Mouse (Mus musculus) embryonic facial prominence, embryonic 14.5 days (tissue): ENCODE data around the gene Lgr6. TPM values are rescaled to one million over a fixed set of nuclear protein-coding genes. Genes with fewer than 3 reads are reported as not detected.

ENCODE experiments used
- ATAC-seq: fragments of 200-750 bp; cut with Nextera tagmentation; 2 replicates; pipeline ENCODE4 v1.8.0; 2017; ENCODE audit warnings: low read depth, moderate number of reproducible peaks, moderate TSS enrichment
- DNase-seq: peaks from one replicate; pipeline ENCODE4 v3.0.0-alpha.2; 2015; ENCODE audit warnings: low spot score
- H3K27ac ChIP-seq: fragments of 300-500 bp; sonication (generic); replicated peaks from 2 replicates; pipeline ENCODE4 v1.5.1; 2014; ENCODE audit warnings: low read depth, mild to moderate bottlenecking, low read length, moderate library complexity
- H3K27me3 ChIP-seq: fragments of 300-500 bp; sonication (generic); replicated peaks from 2 replicates; pipeline ENCODE4 v1.6.1; 2014; ENCODE audit warnings: low read length; ENCODE audit not compliant: control insufficient read depth, insufficient read depth
- H3K36me3 ChIP-seq: fragments of 300-500 bp; sonication (generic); 2 replicates; pipeline ENCODE4 v1.6.1; 2014; ENCODE audit warnings: low read length, mixed read lengths; ENCODE audit not compliant: control insufficient read depth, insufficient read depth
- H3K4me1 ChIP-seq: fragments of 300-500 bp; sonication (generic); 2 replicates; pipeline ENCODE4 v1.6.1; 2014; ENCODE audit warnings: antibody characterized with exemption, low read length; ENCODE audit not compliant: control insufficient read depth, insufficient read depth
- H3K4me2 ChIP-seq: fragments of 300-500 bp; sonication (generic); 2 replicates; pipeline ENCODE4 v1.6.1; 2014; ENCODE audit warnings: low read depth, mild to moderate bottlenecking, low read length, moderate library complexity, mixed read lengths
- H3K4me3 ChIP-seq: fragments of 300-500 bp; sonication (generic); 2 replicates; pipeline ENCODE4 v1.5.1; 2014; ENCODE audit warnings: low read depth, mild to moderate bottlenecking, low read length
- H3K9ac ChIP-seq: fragments of 300-500 bp; sonication (generic); 2 replicates; pipeline ENCODE4 v1.6.1; 2014; ENCODE audit warnings: low read depth, mild to moderate bottlenecking, low read length, moderate library complexity, mixed read lengths
- H3K9me3 ChIP-seq: fragments of 300-500 bp; sonication (generic); 2 replicates; pipeline ENCODE4 v1.6.1; 2016; ENCODE audit warnings: low read length; ENCODE audit not compliant: control insufficient read depth
- WGBS: fragments of 180-500 bp; shearing (Covaris S2); extraction: QIAGEN DNeasy Blood & Tissue Kit; methylation state at CpG from one replicate; pipeline ENCODE4 v1.1.7; 2014; 5-methylcytosine and 5-hydroxymethylcytosine counted together
- polyA plus RNA-seq: library from polyadenylated mRNA; unstranded; fragments of >200 nt; fragmentation: Nextera tagmentation; extraction: Ambion mirVana; gene quantifications from 2 replicates; pipeline ENCODE4 v1.2.1, GENCODE M21; 2014

The Lgr6 gene
- polyA plus RNA-seq, 1 experiment from 2014 or later = 7.5 TPM

DNA sequence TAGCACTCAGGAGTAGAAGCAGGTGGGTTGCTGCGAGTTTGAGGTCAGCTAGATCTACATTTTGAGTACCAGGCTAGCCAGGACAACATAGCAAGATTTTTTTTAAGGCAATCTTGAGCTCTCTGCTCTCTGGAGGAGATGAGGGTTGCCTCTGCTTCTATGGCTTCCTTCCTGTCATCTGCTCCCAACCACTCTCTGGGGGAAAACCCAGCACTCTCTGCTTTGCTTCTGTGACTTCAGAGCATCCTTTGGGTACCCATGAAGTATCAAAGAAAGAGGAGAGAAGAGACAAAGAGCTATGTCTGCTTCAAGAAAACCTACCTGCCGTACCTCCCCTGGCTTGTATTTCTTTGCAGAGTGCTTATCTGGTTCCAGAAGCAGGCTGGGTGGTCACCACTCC is 38.9 kb upstream of the Lgr6 start:
- WGBS = 85% methylated on average over 2 of the region's 2 CpGs
- no peak overlapping the region for H3K27ac ChIP-seq
- ATAC-seq = no peak

GRCm38 (mm10) chr1:135142452-135142851 is 37.4 kb upstream of the Lgr6 start:
- Histone ChIP-seq H3K9ac (no peak overlapping the region), H3K9me3 (no peaks in the 10 kb centered on the region), H3K36me3 (no peaks in the 10 kb centered on the region), H3K4me1 (no peaks in the 10 kb centered on the region), H3K4me2 (no peak overlapping the region), H3K4me3 (no peak overlapping the region), H3K27ac (no peak overlapping the region), H3K27me3 (no peaks in the 10 kb centered on the region)
- ATAC-seq = no peak
- 68% methylated on average over 2 of the region's 2 CpGs for WGBS
- no peak for DNase-seq

More for the DNA sequence above, 38.9 kb upstream of the Lgr6 start:
- Histone ChIP-seq H3K36me3 (no peaks in the 10 kb centered on the region), H3K4me1 (peaks cover 11% of the 10 kb centered on the region), H3K9me3 (no peaks in the 10 kb centered on the region), H3K4me3 (no peak overlapping the region), H3K4me2 (no peak overlapping the region), H3K27me3 (no peaks in the 10 kb centered on the region), H3K9ac (no peak overlapping the region)
- DNase-seq = no peak

GRCm38 (mm10) chr1:135139906-135140305 is 34.8 kb upstream of the Lgr6 start:
- no peak overlapping the region for H3K9ac ChIP-seq
- H3K4me3 ChIP-seq = no peak overlapping the region
- no peak overlapping the region for H3K27ac ChIP-seq
- no peak overlapping the region for H3K4me2 ChIP-seq
- WGBS = 61% methylated on average over 2 of the region's 2 CpGs
- no peaks in the 10 kb centered on the region for H3K9me3 ChIP-seq
- DNase-seq (no peak), ATAC-seq (no peak)
- no peaks in the 10 kb centered on the region for H3K27me3 ChIP-seq
- H3K4me1 ChIP-seq = no peaks in the 10 kb centered on the region
- no peaks in the 10 kb centered on the region for H3K36me3 ChIP-seq

- no peaks in the 10 kb centered on the region for H3K27me3 ChIP-seq
- WGBS = 4% methylated on average over 1 of the region's 1 CpGs
- H3K36me3 ChIP-seq = no peaks in the 10 kb centered on the region
- ATAC-seq = peak; percentile 34; the same call in 1 of the 2 replicates
- no peak overlapping the region for H3K9ac ChIP-seq
- no peak overlapping the region for H3K27ac ChIP-seq
- no peak overlapping the region for H3K4me3 ChIP-seq
- H3K9me3 ChIP-seq = no peaks in the 10 kb centered on the region
- DNase-seq = peak; percentile 62
- no peak overlapping the region for H3K4me2 ChIP-seq
- H3K4me1 ChIP-seq = peaks cover under 1% of the 10 kb centered on the region; the same call in 1 of the 2 replicates
Observed at GRCm38 (mm10) chr1:135136500-135136899, 31.4 kb upstream of the Lgr6 start.

DNA sequence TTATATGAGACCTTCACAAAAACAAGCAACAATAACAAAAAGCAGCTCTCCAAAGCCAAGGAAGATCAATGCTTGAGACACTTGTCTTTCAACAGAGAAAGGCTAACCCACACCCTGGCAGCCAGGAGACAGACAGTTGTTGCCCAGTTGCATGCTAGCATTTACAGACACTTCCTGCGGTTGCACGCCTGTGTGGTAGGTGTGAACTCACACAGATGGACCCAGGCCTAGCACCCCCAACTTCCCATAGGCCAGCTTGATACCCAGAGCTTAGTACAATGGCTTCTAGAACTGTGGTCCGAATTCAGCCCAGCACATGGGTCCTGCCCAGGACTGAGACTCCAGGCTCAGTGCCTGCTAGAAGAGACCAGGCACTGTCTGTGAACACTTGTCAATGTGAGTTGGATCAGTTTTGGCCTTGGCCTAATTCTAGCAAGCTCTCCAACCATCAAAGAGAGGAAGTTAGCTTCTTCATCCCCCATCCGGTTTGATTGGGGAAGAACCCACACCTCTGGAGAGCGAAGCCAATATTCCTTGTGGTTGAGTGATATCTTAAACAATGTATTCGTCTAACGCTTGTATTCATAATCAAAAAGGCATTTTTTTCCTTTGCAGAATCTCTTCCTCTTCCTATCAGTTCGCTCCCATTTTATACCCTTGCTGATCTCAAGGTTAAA is 30.2 kb upstream of the Lgr6 start:
- Histone ChIP-seq H3K4me3 (no peak overlapping the region), H3K9ac (no peak overlapping the region), H3K9me3 (no peaks in the 10 kb centered on the region), H3K27ac (no peak overlapping the region), H3K27me3 (no peaks in the 10 kb centered on the region), H3K36me3 (no peaks in the 10 kb centered on the region), H3K4me2 (no peak overlapping the region), H3K4me1 (peaks cover 9% of the 10 kb centered on the region; the same call in 1 of the 2 replicates)
- DNase-seq (no peak), ATAC-seq (no peak)
- 83% methylated on average over 8 of the region's 8 CpGs for WGBS

DNA sequence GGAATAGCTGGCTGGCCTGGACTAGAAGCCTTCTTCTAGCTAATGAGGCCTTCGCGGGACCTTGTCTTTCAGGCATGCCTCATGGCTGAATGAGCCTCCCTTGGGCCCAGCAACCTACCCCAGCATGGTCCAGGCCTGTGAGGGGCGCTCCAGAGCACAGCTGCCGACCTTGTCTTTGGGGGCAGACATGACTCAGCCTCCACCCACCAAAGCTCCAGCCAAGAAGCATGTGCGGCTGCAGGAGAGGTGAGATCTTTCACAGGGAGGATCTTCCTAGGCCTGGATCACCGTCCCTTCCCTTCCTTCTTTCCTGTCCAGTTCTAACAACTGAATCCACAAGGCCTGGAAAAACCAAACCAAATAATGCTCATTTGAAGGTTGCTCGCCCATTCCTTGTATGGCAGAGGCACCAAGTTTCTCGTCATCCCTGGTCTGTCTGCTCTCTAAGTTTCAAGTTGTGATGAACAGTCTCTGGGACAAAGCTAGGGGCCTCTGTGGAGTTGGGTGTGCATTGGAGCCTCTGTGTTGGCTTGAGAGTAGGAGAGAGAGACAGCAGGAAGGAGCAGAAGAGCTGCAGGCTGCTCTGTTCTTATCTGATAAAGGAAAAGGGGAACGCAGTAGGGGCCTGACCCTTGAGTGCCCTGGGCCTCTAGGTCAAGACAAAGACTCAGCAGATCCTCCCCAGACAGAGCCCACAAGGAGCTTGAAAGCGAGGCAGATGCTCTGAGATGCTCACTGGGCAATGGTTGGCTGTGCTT is 28.8 kb upstream of the Lgr6 start:
- H3K36me3 ChIP-seq = no peaks in the 10 kb centered on the region
- DNase-seq (no peak), ATAC-seq (no peak)
- H3K27ac ChIP-seq = no peak overlapping the region
- 77% methylated on average over 10 of the region's 10 CpGs for WGBS
- H3K9me3 ChIP-seq = no peaks in the 10 kb centered on the region
- H3K27me3 ChIP-seq = no peaks in the 10 kb centered on the region
- H3K4me2 ChIP-seq = no peak overlapping the region
- H3K4me3 ChIP-seq = no peak overlapping the region
- H3K4me1 ChIP-seq = peaks cover 9% of the 10 kb centered on the region; the same call in 1 of the 2 replicates
- no peak overlapping the region for H3K9ac ChIP-seq

DNA sequence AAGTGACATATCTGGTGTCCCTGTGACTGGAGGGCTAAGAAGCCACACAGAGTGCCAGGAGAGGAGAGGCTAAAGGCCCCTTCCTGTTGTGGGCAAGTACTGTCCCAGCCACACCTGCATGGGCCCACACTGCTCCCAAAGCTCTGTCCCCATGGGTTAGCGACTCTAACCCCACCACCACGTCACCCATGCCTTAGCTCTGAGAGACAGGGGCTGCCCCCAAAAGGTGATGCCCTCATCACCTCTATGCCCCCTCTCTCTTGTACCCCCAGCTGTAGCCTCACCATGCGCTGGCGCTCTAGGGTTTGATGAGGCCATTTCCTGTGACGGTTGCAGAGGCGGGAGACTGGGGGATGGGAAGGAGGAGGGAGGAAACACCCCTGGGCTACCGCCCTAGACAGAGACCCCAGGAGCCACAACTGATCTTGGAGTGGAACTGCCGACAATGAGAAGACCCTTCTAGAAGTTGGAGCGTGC is 27.9 kb upstream of the Lgr6 start:
- no peaks in the 10 kb centered on the region for H3K9me3 ChIP-seq
- ATAC-seq = no peak
- peaks cover 12% of the 10 kb centered on the region for H3K4me1 ChIP-seq
- WGBS = 81% methylated on average over 6 of the region's 9 CpGs
- DNase-seq = no peak
- no peak overlapping the region for H3K9ac ChIP-seq
- H3K27me3 ChIP-seq = no peaks in the 10 kb centered on the region
- H3K27ac ChIP-seq = no peak overlapping the region
- no peaks in the 10 kb centered on the region for H3K36me3 ChIP-seq
- H3K4me3 ChIP-seq = no peak overlapping the region
- H3K4me2 ChIP-seq = no peak overlapping the region

GRCm38 (mm10) chr1:135132473-135132872 is 27.4 kb upstream of the Lgr6 start, which contains the start of gene Ptpn7:
Ptpn7 (plus strand) TSS chr1:135132700.
- H3K9ac ChIP-seq = no peak within 1 kb of the TSS
- ATAC-seq = no peak

More at GRCm38 (mm10) chr1:135132473-135132872, 27.4 kb upstream of the Lgr6 start, which contains the start of gene Ptpn7:
- Histone ChIP-seq H3K9me3 (no peaks in the 10 kb centered on the region), H3K36me3 (no peaks in the 10 kb centered on the region), H3K4me3 (no peak within 1 kb of the TSS), H3K4me1 (peaks cover 15% of the 10 kb centered on the region), H3K27me3 (no peaks in the 10 kb centered on the region), H3K27ac (0 out of 2 replicates have a peak within 1 kb of the TSS, but pooled peaks have one; percentile 53), H3K4me2 (no peak within 1 kb of the TSS)
- WGBS = 40% methylated on average over 10 of the region's 10 CpGs
- DNase-seq = peak; percentile 61
